Mouse (Mus musculus): ENCODE data around the gene Cachd1. TPM values are rescaled to one million over a fixed set of nuclear protein-coding genes. Genes with fewer than 3 reads are reported as not detected.
A peak's percentile ranks its signal among the peaks of the same experiment; 100 is the strongest.

Cachd1 gene
- 14.7 and 18.2 TPM in 2 replicates for polyA plus RNA-seq (2015; fragmentation: Nextera tagmentation; extraction: Ambion mirVana)

DNA sequence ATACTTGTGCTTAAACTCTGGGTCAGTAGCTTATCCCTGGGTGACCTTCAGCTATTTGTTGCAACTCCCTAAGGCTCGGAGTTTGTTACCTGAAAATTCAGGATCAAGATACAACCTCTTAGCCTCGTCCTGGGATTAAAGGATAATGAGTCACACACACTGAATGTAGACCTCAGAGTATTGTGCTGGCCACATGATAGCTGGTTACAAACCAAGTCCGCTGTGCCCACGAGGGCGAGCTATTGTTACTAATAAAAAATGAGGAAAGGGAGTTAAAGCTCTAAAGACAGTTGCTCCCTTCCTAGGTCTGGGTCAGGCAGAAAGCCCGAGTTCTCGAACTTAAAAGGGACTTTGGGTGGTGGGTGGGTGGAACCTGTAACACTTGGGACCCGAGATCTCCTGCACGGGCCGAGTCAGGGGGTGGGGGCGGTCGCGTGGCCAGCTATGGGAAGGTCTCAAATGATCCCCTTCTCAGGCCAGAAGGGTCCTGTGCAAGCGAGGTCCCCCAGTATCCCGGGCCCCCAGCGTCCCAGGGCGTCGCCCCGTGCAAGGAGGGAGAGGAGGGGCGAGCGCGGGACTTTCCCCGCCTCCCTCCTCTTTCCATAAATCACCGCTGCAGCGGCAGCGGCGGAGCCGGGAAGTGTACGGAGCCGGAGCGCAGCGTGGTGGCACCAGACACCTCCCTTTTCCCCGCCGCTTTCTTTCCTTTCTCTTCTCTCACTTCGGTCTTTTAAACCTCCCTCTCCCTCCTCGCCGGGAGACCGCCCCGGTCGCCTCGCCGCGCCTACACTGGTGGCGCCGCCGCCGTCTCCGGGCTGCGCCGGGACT is at the start of gene Cachd1:
Gene Cachd1, plus strand, starts transcription at position 633 of the 828 bp plus-strand sequence.
- H3K27ac ChIP-seq = peak within 1 kb of the TSS; percentile 90
- H3K4me1 ChIP-seq = peaks cover 35% of the 10 kb centered on the region
- under 1% methylated on average over 37 of the region's 50 CpGs for WGBS
- H3K27me3 ChIP-seq = no peaks in the 10 kb centered on the region
- H3K4me2 ChIP-seq = peak within 1 kb of the TSS; percentile 91
- H3K9me3 ChIP-seq (replicated peaks) = no peaks in the 10 kb centered on the region
- no peaks in the 10 kb centered on the region for H3K36me3 ChIP-seq (ENCODE audit: poor library complexity, severe bottlenecking)
- H3K9ac ChIP-seq = peak within 1 kb of the TSS; percentile 97
- peak within 1 kb of the TSS; percentile 90 for H3K4me3 ChIP-seq
- peak; percentile 82 for ATAC-seq

- H3K27me3 ChIP-seq = no peaks in the 10 kb centered on the region
- no peaks in the 10 kb centered on the region for H3K4me1 ChIP-seq
- H3K9ac ChIP-seq = no peak overlapping the region
- no peaks in the 10 kb centered on the region for H3K9me3 ChIP-seq (replicated peaks)
- no peak overlapping the region for H3K4me3 ChIP-seq
- ATAC-seq = no peak
- 85% methylated on average over 5 of the region's 5 CpGs for whole genome bisulfite sequencing
- no peaks in the 10 kb centered on the region for H3K36me3 ChIP-seq (ENCODE audit: poor library complexity, severe bottlenecking)
- no peak overlapping the region for H3K4me2 ChIP-seq
- H3K27ac ChIP-seq = no peak overlapping the region
Measured at GRCm38 (mm10) chr4:100728896-100729479, 47.5 kb upstream of the Cachd1 start.

DNA sequence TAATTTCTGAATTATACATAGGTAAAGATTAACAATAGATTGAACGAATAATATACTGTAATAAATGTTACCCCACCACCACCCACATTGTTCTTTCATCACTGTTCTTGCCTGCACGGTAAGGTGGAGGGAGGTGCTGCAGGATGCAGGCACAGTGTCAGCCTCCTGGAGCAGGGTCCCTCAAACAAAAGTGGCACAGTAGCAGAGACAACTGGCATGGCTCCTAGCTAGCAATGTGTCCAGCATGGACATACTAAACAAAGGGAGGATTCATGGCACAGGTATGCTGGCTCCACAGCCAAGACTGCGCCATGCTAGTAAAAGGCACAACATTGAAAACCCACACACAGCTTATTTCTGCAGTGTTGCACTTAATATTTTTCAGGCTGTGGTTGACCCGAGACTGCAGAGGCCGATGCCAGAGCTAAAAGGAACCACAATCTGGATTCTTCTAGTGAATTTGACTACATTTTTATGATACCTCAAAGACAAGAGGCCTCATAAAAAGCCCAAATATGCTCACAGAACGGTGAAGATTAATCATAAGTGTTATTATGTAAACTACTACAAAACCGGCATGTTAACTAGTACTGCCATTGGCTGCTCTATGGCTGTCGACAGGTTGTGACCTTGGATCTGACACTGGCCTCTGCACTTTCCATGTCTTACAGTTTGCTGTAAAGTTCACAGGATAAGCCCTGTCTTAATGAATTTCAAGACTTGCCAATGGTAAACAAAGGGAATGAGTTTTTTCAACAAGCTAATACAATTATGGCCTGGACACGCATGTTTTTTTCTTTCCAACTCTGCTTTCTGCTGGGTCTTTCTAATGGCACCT is 41.2 kb upstream of the Cachd1 start:
- Histone ChIP-seq H3K9me3 (replicated peaks) (no peaks in the 10 kb centered on the region), H3K27ac (peak overlapping the region; percentile 22; the same call in 1 of the 2 replicates), H3K36me3 (ENCODE audit: poor library complexity, severe bottlenecking) (no peaks in the 10 kb centered on the region), H3K4me3 (no peak overlapping the region), H3K4me1 (peaks cover 13% of the 10 kb centered on the region), H3K4me2 (no peak overlapping the region), H3K9ac (no peak overlapping the region), H3K27me3 (no peaks in the 10 kb centered on the region)
- peak; percentile 65; the same call in 1 of the 2 replicates for ATAC-seq
- WGBS = 32% methylated on average over 9 of the region's 9 CpGs

GRCm38 (mm10) chr4:100735936-100736349 is 40.5 kb upstream of the Cachd1 start:
- WGBS = under 1% methylated on average over 9 of the region's 9 CpGs
- Histone ChIP-seq H3K27me3 (no peaks in the 10 kb centered on the region), H3K4me3 (no peak overlapping the region), H3K36me3 (ENCODE audit: poor library complexity, severe bottlenecking) (no peaks in the 10 kb centered on the region), H3K27ac (no peak overlapping the region), H3K9me3 (replicated peaks) (no peaks in the 10 kb centered on the region), H3K4me1 (peaks cover 13% of the 10 kb centered on the region), H3K4me2 (no peak overlapping the region), H3K9ac (no peak overlapping the region)
- peak; percentile 80 for ATAC-seq

- Histone ChIP-seq H3K9ac (no peak overlapping the region), H3K27ac (no peak overlapping the region), H3K4me1 (no peaks in the 10 kb centered on the region), H3K4me3 (no peak overlapping the region), H3K9me3 (replicated peaks) (no peaks in the 10 kb centered on the region), H3K27me3 (no peaks in the 10 kb centered on the region), H3K4me2 (no peak overlapping the region), H3K36me3 (ENCODE audit: poor library complexity, severe bottlenecking) (no peaks in the 10 kb centered on the region)
- WGBS = 87% methylated on average over 8 of the region's 8 CpGs
- ATAC-seq = no peak
Measured at GRCm38 (mm10) chr4:100743615-100744014, 32.9 kb upstream of the Cachd1 start.

DNA sequence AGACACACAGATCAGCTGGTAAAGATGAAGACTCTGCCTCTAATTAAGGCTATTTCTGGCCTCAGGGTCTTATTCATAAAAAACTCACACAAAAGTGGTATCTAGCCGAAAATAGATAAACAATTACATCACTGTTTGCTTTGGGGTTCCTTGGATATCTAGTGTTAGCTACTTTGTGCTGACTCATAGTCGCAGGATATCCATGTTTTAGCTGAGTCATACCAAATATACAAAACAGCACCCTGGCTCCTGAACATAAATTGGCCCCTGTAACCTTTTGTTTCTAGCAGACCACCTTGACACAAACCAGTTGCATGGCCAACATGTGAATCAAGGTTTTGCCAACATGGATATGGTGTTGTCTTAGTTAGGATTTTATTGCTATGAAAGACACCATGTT is 24.2 kb upstream of the Cachd1 start:
- no peak overlapping the region for H3K4me3 ChIP-seq
- WGBS = 82% methylated on average over 2 of the region's 2 CpGs
- H3K9ac ChIP-seq = no peak overlapping the region
- no peaks in the 10 kb centered on the region for H3K36me3 ChIP-seq (ENCODE audit: poor library complexity, severe bottlenecking)
- no peak for ATAC-seq
- H3K9me3 ChIP-seq (replicated peaks) = no peaks in the 10 kb centered on the region
- no peak overlapping the region for H3K27ac ChIP-seq
- H3K4me2 ChIP-seq = no peak overlapping the region
- H3K27me3 ChIP-seq = no peaks in the 10 kb centered on the region
- no peaks in the 10 kb centered on the region for H3K4me1 ChIP-seq

- Histone ChIP-seq H3K36me3 (ENCODE audit: poor library complexity, severe bottlenecking) (no peaks in the 10 kb centered on the region), H3K9me3 (replicated peaks) (no peaks in the 10 kb centered on the region), H3K4me3 (no peak overlapping the region), H3K4me1 (no peaks in the 10 kb centered on the region), H3K27me3 (no peaks in the 10 kb centered on the region), H3K27ac (no peak overlapping the region), H3K4me2 (no peak overlapping the region), H3K9ac (no peak overlapping the region)
- ATAC-seq = no peak
- WGBS = 91% methylated on average over 8 of the region's 8 CpGs
Measured at GRCm38 (mm10) chr4:100755632-100756031, 20.8 kb upstream of the Cachd1 start.

- no peak overlapping the region for H3K4me2 ChIP-seq
- no peak for ATAC-seq
- no peaks in the 10 kb centered on the region for H3K4me1 ChIP-seq
- no peak overlapping the region for H3K27ac ChIP-seq
- H3K4me3 ChIP-seq = no peak overlapping the region
- no peaks in the 10 kb centered on the region for H3K27me3 ChIP-seq
- H3K36me3 ChIP-seq (ENCODE audit: poor library complexity, severe bottlenecking) = no peaks in the 10 kb centered on the region
- no peaks in the 10 kb centered on the region for H3K9me3 ChIP-seq (replicated peaks)
- H3K9ac ChIP-seq = no peak overlapping the region
Measured at GRCm38 (mm10) chr4:100756499-100756898, 20.0 kb upstream of the Cachd1 start.

GRCm38 (mm10) chr4:100758265-100758898 is 18.1 kb upstream of the Cachd1 start:
- Histone ChIP-seq H3K4me1 (no peaks in the 10 kb centered on the region), H3K27ac (no peak overlapping the region), H3K27me3 (no peaks in the 10 kb centered on the region), H3K4me3 (no peak overlapping the region), H3K9ac (no peak overlapping the region), H3K4me2 (no peak overlapping the region), H3K9me3 (replicated peaks) (no peaks in the 10 kb centered on the region), H3K36me3 (ENCODE audit: poor library complexity, severe bottlenecking) (no peaks in the 10 kb centered on the region)
- WGBS = 87% methylated on average over 6 of the region's 6 CpGs
- ATAC-seq = no peak

DNA sequence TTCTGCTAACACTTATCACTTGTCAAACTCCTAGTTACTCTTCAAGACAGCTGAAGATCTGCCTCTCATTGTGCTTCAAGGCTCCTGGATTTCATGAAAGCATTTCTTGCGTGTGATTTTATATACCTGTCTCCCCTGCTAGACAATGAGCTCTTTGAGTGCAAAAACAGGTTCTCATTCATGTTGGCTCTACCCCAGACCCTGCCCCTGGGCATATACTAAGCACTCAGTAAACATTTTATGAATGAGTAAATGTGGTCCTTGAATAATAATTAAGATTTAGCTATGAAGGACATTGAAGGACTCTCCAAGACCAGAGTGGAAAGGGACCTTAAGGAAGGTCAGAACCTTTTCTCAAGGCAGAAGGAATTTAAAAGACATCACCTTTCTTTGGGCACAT is 16.9 kb upstream of the Cachd1 start:
- ATAC-seq = no peak
- H3K4me3 ChIP-seq = no peak overlapping the region
- H3K9me3 ChIP-seq (replicated peaks) = no peaks in the 10 kb centered on the region
- H3K27ac ChIP-seq = no peak overlapping the region
- no peaks in the 10 kb centered on the region for H3K36me3 ChIP-seq (ENCODE audit: poor library complexity, severe bottlenecking)
- no peak overlapping the region for H3K4me2 ChIP-seq
- H3K9ac ChIP-seq = no peak overlapping the region
- H3K27me3 ChIP-seq = no peaks in the 10 kb centered on the region
- H3K4me1 ChIP-seq = no peaks in the 10 kb centered on the region
- WGBS = 69% methylated on average over 1 of the region's 1 CpGs

DNA sequence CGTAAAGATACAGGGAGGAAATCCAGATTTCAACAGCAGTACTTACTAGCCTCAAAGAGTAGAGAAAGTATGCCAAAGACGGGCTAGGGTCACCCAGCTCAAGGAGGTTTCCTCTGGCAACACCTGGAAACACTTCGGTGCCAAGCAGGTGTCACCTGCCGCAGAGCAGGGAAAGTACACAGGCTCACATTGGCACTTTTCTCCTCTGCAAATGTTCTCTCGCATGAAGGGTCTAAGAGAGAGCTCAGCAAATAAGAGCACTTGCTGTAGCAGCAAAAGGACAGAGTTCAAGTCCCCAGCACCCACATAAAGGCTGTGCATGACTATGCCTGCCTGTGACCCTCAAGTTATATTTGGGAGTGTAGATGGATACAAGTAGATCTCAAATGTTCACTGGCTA is 16.1 kb upstream of the Cachd1 start:
- no peak overlapping the region for H3K4me3 ChIP-seq
- H3K27ac ChIP-seq = no peak overlapping the region
- WGBS = 90% methylated on average over 5 of the region's 5 CpGs

DNA sequence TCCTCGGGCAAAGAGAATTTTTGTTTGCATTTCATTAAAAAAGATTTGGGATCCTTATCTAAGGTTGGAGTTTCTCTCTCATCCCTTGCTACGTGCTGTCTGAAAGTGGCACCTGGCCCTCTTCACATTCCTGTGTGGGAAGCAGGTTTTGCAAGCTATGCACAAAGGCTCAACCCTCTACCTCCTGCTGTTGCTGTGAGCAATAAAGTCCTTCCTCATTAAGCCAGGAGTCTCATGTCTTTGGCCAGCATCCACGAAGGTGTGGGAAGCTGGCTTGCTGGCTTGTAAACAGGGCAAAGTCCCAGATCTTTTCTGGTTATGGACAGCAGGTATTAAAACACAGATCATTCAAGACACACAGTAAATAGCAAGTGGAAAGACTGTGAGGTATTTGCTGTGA is 7.9 kb upstream of the Cachd1 start:
- ATAC-seq = no peak
- Histone ChIP-seq H3K9ac (no peak overlapping the region), H3K4me1 (no peaks in the 10 kb centered on the region), H3K4me3 (no peak overlapping the region), H3K36me3 (ENCODE audit: poor library complexity, severe bottlenecking) (no peaks in the 10 kb centered on the region), H3K4me2 (no peak overlapping the region), H3K27ac (no peak overlapping the region), H3K27me3 (no peaks in the 10 kb centered on the region), H3K9me3 (replicated peaks) (no peaks in the 10 kb centered on the region)
- WGBS = 50% methylated on average over 3 of the region's 3 CpGs

More for the DNA sequence above, 16.1 kb upstream of the Cachd1 start:
- H3K9ac ChIP-seq = no peak overlapping the region
- H3K36me3 ChIP-seq (ENCODE audit: poor library complexity, severe bottlenecking) = no peaks in the 10 kb centered on the region
- H3K27me3 ChIP-seq = no peaks in the 10 kb centered on the region
- no peaks in the 10 kb centered on the region for H3K9me3 ChIP-seq (replicated peaks)
- H3K4me1 ChIP-seq = no peaks in the 10 kb centered on the region
- H3K4me2 ChIP-seq = no peak overlapping the region
- no peak for ATAC-seq

Data from forebrain, embryonic 13.5 days (tissue).